Mouse (Mus musculus) brain, embryonic 14.5 days (tissue): ENCODE data around the gene Stard9. TPM values are rescaled to one million over a fixed set of nuclear protein-coding genes. Genes with fewer than 3 reads are reported as not detected.

Experiments
- DNase-seq: peaks from one replicate; pipeline ENCODE4 v3.0.0-alpha.2; 2011; ENCODE audit warnings: low read depth
- CTCF ChIP-seq: fragments of 200-500 bp; IDR thresholded peaks from 2 replicates; pipeline ENCODE4 v1.5.1; 2012; ENCODE audit warnings: inconsistent platforms, mild to moderate bottlenecking, moderate library complexity, borderline replicate concordance; ENCODE audit not compliant: insufficient read depth, insufficient read length; ENCODE audit errors: extremely low read depth
- POLR2A ChIP-seq: fragments of 200-500 bp; IDR thresholded peaks from 2 replicates; pipeline ENCODE4 v1.6.1; 2012; ENCODE audit warnings: mild to moderate bottlenecking, inconsistent platforms, borderline replicate concordance; ENCODE audit not compliant: poor library complexity, insufficient read depth, insufficient read length, severe bottlenecking; ENCODE audit errors: extremely low read depth
- polyA plus RNA-seq: library from polyadenylated mRNA; depleted of rRNA; stranded (reverse); fragments of >200 nt; gene quantifications from 2 replicates; pipeline ENCODE4 v1.2.3, GENCODE M21; 2012; rRNA removed

Gene Stard9
- polyA plus RNA-seq, 1 experiment, result 16.1 TPM

GRCm38 (mm10) chr2:120770265-120770935 is 141.5 kb downstream of the Stard9 start:
- TF ChIP-seq POLR2A (no peak), CTCF (no peak)
- no peak for DNase-seq

Other genes with a start within 250 kb of the Stard9 start
- 6.8 and 6.9 TPM in 2 replicates for gene Ganc, start 225.2 kb upstream of the Stard9 start, polyA plus RNA-seq
- 17.0 and 21.1 TPM in 2 replicates for gene Tmem87a, start 225.0 kb upstream of the Stard9 start, polyA plus RNA-seq
- 1.2 and 1.3 TPM in 2 replicates for gene Capn3, start 173.1 kb upstream of the Stard9 start, polyA plus RNA-seq
- 44.6 and 53.8 TPM in 2 replicates for gene Zfp106, start 65.3 kb upstream of the Stard9 start, polyA plus RNA-seq
- gene Snap23, start 61.5 kb upstream of the Stard9 start, polyA plus RNA-seq, result 16.0 and 20.8 TPM in 2 replicates
- gene Haus2, start 19.7 kb upstream of the Stard9 start, polyA plus RNA-seq, result 17.1 and 19.0 TPM in 2 replicates
- gene Lrrc57, start 19.6 kb upstream of the Stard9 start, polyA plus RNA-seq, result 21.2 and 27.8 TPM in 2 replicates
- gene Cdan1, start 221.0 kb downstream of the Stard9 start, polyA plus RNA-seq, result 32.9 and 37.8 TPM in 2 replicates
- 18.7 and 25.1 TPM in 2 replicates for gene Ttbk2, start 221.5 kb downstream of the Stard9 start, polyA plus RNA-seq